Mouse (Mus musculus) left cerebral cortex, postnatal 36 days (tissue): ENCODE data around the gene H2afy2. TPM values are rescaled to one million over a fixed set of nuclear protein-coding genes. Genes with fewer than 3 reads are reported as not detected.

Experiments
- DNase-seq, 2 experiments: peaks; one replicate each; pipeline ENCODE4 v3.0.0; 2021 to 2022; ENCODE audit warnings: low spot score in 2 of 2, mixed read lengths in 1 of 2
- intact Hi-C: fragments of 180-260 bp; cut with DNase I; formaldehyde crosslinking; loops from one replicate; pipeline ENCODE4 v1.15.1; 2025
- total RNA-seq, 2 experiments: library from RNA; stranded (reverse); gene quantifications; 2 replicates each; pipeline ENCODE4 v1.2.3; 2021

Gene H2afy2
- total RNA-seq, 2 experiments from 2014 or later = 26.2 to 26.6 TPM

- no peak for DNase-seq
- intact Hi-C loops = no loop called here
These were observed 46.4 kb downstream of the H2afy2 start for GRCm38 (mm10) chr10:61737537-61737936.

GRCm38 (mm10) chr10:61736671-61737078 is 47.3 kb downstream of the H2afy2 start:
- DNase-seq = peak; percentile 21 to 28
- intact Hi-C loops = no loop called here

GRCm38 (mm10) chr10:61734377-61734776 is 49.6 kb downstream of the H2afy2 start:
- intact Hi-C loops = no loop called here

GRCm38 (mm10) chr10:61730171-61730570 is 53.8 kb downstream of the H2afy2 start:
- intact Hi-C loops = no loop called here
- DNase-seq = no peak

More at GRCm38 (mm10) chr10:61734377-61734776, 49.6 kb downstream of the H2afy2 start:
- DNase-seq = no peak

- no peak for DNase-seq
- intact Hi-C loops = no loop called here
These were observed 54.8 kb downstream of the H2afy2 start for GRCm38 (mm10) chr10:61729181-61729580.

GRCm38 (mm10) chr10:61723271-61723670 is 60.7 kb downstream of the H2afy2 start:
- DNase-seq = no peak

GRCm38 (mm10) chr10:61722215-61722614 is 61.7 kb downstream of the H2afy2 start:
- DNase-seq = no peak
- intact Hi-C loops = no loop called here

More at GRCm38 (mm10) chr10:61723271-61723670, 60.7 kb downstream of the H2afy2 start:
- intact Hi-C loops = no loop called here

GRCm38 (mm10) chr10:61720331-61720730 is 63.6 kb downstream of the H2afy2 start:
- intact Hi-C loops = no loop called here
- no peak for DNase-seq

GRCm38 (mm10) chr10:61717406-61718296 is 66.3 kb downstream of the H2afy2 start:
- DNase-seq = no peak
- intact Hi-C loops = no loop called here

- intact Hi-C loops = no loop called here
These were observed 67.7 kb downstream of the H2afy2 start for GRCm38 (mm10) chr10:61715996-61716864.

GRCm38 (mm10) chr10:61715462-61715837 is 68.5 kb downstream of the H2afy2 start:
- intact Hi-C loops = no loop called here

More at GRCm38 (mm10) chr10:61715996-61716864, 67.7 kb downstream of the H2afy2 start:
- no peak for DNase-seq

GRCm38 (mm10) chr10:61714771-61715461 is 69.0 kb downstream of the H2afy2 start, which contains the start of gene Aifm2:
Gene Aifm2, plus strand, starts transcription at chr10:61715263.
- intact Hi-C loops = no loop called here
- DNase-seq = no peak

More at GRCm38 (mm10) chr10:61715462-61715837, 68.5 kb downstream of the H2afy2 start:
- DNase-seq = no peak

GRCm38 (mm10) chr10:61714146-61714545 is 69.8 kb downstream of the H2afy2 start:
- intact Hi-C loops = no loop called here
- DNase-seq = no peak

- intact Hi-C loops = no loop called here
- DNase-seq = no peak
These were observed 70.3 kb downstream of the H2afy2 start for GRCm38 (mm10) chr10:61713601-61714000.

GRCm38 (mm10) chr10:61706412-61707375 is 77.3 kb downstream of the H2afy2 start:
- intact Hi-C loops = no loop called here
- no peak for DNase-seq

GRCm38 (mm10) chr10:61704663-61705062 is 79.3 kb downstream of the H2afy2 start:
- DNase-seq = no peak
- intact Hi-C loops = no loop called here

- intact Hi-C loops = loop anchor here (5.0 kb wide), 1 partner anchor 85 kb away; the partner anchor contains the start of gene H2afy2
- DNase-seq = no peak
These were observed 86.9 kb downstream of the H2afy2 start for GRCm38 (mm10) chr10:61697028-61697427.

GRCm38 (mm10) chr10:61696560-61696823 is 87.5 kb downstream of the H2afy2 start:
- intact Hi-C loops = loop anchor here (5.0 kb wide), 1 partner anchor 86 kb away; the partner anchor contains the start of gene H2afy2
- DNase-seq = no peak
